Mouse (Mus musculus) embryonic facial prominence, embryonic 13.5 days (tissue): Measurements from ENCODE around the gene Cebpz. TPM values are rescaled to one million over a fixed set of nuclear protein-coding genes. Genes with fewer than 3 reads are reported as not detected.

Experiments
- ATAC-seq: fragments of 200-750 bp; cut with Nextera tagmentation; 2 replicates; pipeline ENCODE4 v1.8.0; 2017; ENCODE audit warnings: low read depth; ENCODE audit not compliant: insufficient number of reproducible peaks, insufficient read depth, low FRiP score, low TSS enrichment
- H3K27ac ChIP-seq: fragments of 300-500 bp; sonication (generic); 2 replicates; pipeline ENCODE4 v1.5.1; 2015; ENCODE audit warnings: moderate library complexity, mild to moderate bottlenecking, inconsistent platforms
- H3K27me3 ChIP-seq: fragments of 300-500 bp; sonication (generic); 2 replicates; pipeline ENCODE4 v1.6.1; 2015; ENCODE audit warnings: mild to moderate bottlenecking, inconsistent platforms
- H3K36me3 ChIP-seq: fragments of 300-500 bp; sonication (generic); 2 replicates; pipeline ENCODE4 v1.6.1; 2015; ENCODE audit warnings: mild to moderate bottlenecking, inconsistent platforms
- H3K4me1 ChIP-seq: fragments of 300-500 bp; sonication (generic); 2 replicates; pipeline ENCODE4 v1.6.1; 2015; ENCODE audit warnings: inconsistent platforms
- H3K4me2 ChIP-seq: fragments of 300-500 bp; sonication (generic); 2 replicates; pipeline ENCODE4 v1.6.1; 2015; ENCODE audit warnings: moderate library complexity, mild to moderate bottlenecking, inconsistent platforms
- H3K4me3 ChIP-seq: fragments of 300-500 bp; sonication (generic); 2 replicates; pipeline ENCODE4 v1.5.1; 2015; ENCODE audit warnings: mild to moderate bottlenecking, inconsistent platforms
- H3K9ac ChIP-seq: fragments of 300-500 bp; sonication (generic); 2 replicates; pipeline ENCODE4 v1.6.1; 2015; ENCODE audit warnings: mild to moderate bottlenecking, inconsistent platforms
- H3K9me3 ChIP-seq: fragments of 300-500 bp; sonication (generic); 2 replicates; pipeline ENCODE4 v1.6.1; 2016; ENCODE audit warnings: inconsistent platforms
- WGBS: fragments of 180-500 bp; shearing (Covaris S2); methylation state at CpG from one replicate; pipeline ENCODE4 v1.1.7; 2015; ENCODE audit warnings: mixed read lengths; 5-methylcytosine and 5-hydroxymethylcytosine counted together
- polyA plus RNA-seq: library from polyadenylated mRNA; unstranded; fragments of >200 nt; fragmentation: Nextera tagmentation; extraction: Ambion mirVana; gene quantifications from 2 replicates; pipeline ENCODE4 v1.2.1, GENCODE M21; 2015

Gene Cebpz
- polyA plus RNA-seq, 1 experiment from 2014 or later, result 75.3 TPM

DNA sequence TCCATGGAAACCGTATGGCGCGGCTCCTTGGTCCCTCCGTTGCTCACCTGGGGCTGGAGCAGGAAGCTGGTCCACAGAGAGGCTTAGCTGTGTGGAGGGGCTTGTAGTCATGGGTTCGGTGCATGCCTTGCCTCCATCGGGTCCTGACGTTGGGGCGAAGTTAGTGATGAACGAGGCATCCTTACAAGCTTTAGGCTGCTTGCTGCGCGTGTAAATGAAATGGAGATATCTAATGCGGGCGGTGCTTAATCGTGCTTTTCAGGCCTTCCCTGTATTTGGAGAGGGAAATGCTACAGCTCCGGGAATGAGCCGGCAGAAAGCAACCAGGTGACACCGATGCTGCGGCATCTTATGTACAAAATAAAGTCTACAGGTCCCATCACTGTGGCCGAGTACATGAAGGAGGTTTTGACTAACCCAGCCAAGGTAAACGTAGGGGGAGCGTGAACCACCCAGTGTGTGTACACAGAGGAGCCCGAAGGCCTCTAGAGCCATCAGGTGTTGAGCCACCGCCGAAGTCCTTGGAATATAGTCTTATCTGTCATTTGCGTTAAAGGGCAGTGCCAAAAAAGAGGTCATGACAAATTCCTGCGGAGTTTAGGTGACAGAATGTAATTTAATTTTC lies 475 bp upstream of the Cebpz start:
- Histone ChIP-seq H3K27me3 (no peaks in the 10 kb centered on the region), H3K4me2 (peak overlapping the region; percentile 81), H3K9ac (peak overlapping the region; percentile 85), H3K27ac (0 out of 2 replicates have a peak overlapping the region, but pooled peaks have one; percentile 39), H3K4me3 (peak overlapping the region; percentile 93), H3K9me3 (no peaks in the 10 kb centered on the region), H3K36me3 (peaks cover 46% of the 10 kb centered on the region), H3K4me1 (peaks cover 19% of the 10 kb centered on the region)
- WGBS, result 8% methylated on average over 26 of the region's 26 CpGs
- ATAC-seq, result no peak

DNA sequence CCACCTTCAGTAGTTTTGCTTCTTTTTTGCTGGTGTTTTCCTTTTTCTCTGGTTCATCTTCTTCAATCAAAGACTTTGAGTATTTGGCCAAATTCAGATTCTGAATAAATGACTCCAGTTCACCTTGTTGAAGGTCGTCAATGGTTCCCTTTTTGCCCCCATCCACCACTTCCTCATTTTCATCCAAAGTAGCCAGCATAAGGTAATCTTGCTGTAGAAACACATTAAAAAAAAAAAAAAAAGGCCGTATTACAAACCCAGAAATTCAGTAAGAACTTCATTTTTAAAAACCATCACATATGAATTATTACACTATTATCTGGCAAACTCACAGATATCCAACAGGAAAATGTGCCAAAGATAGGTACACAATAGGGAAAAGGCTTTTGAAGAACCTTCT lies 1.0 kb downstream of the Cebpz start:
- WGBS, result 82% methylated on average over 2 of the region's 2 CpGs
- Histone ChIP-seq H3K4me3 (peak overlapping the region; percentile 93), H3K9me3 (no peaks in the 10 kb centered on the region), H3K27ac (no peak overlapping the region), H3K4me1 (peaks cover 19% of the 10 kb centered on the region), H3K4me2 (peak overlapping the region; percentile 81), H3K9ac (peak overlapping the region; percentile 85), H3K36me3 (peaks cover 50% of the 10 kb centered on the region), H3K27me3 (no peaks in the 10 kb centered on the region)
- ATAC-seq, result no peak

DNA sequence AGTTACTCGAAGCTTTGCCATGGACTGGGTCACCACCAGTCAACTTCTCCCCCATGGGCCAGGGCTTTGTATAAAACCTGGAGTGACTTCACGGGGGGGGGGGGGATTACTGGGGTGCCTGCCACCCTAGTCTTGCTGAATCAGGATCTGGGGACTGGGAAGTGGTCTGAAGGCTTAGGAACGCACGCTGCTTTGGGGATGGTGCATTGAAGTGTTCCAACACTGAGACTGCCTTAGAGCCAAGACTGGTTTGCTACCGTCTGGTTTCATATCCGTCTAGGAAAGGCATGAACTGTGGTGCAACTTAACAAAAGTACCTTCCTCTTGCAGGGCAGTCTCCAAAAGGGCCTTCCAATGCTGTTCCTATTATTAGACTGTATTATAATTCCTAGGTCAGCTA lies 19.2 kb downstream of the Cebpz start:
- Histone ChIP-seq H3K4me2 (peak overlapping the region; percentile 64), H3K9me3 (no peaks in the 10 kb centered on the region), H3K36me3 (peaks cover 40% of the 10 kb centered on the region), H3K27me3 (no peaks in the 10 kb centered on the region), H3K27ac (no peak overlapping the region), H3K9ac (peak overlapping the region; percentile 87; the same call in 1 of the 2 replicates), H3K4me1 (peaks cover 16% of the 10 kb centered on the region), H3K4me3 (no peak overlapping the region)
- WGBS, result 44% methylated on average over 6 of the region's 6 CpGs
- ATAC-seq, result no peak

DNA sequence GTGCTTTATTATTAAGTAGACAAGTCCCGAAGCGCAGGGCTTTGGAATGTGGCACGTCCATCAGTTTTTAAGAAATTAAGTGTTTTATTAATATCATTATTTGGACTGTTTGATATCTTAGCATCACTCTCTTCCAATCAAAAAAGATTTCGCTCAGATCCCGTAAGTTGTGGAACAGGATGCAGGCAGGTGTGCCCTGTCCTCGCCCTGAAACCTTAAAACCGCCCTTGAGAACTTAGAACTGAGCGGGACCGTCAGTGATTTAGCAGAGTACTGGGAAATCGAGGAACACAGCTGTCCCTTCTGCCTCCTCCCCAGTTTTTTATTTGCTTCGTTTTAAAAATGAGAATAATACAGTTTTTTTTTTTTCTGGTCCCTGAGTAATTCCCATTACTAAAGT lies 20.0 kb downstream of the Cebpz start:
- no peaks in the 10 kb centered on the region for H3K9me3 ChIP-seq
- WGBS, result 1% methylated on average over 11 of the region's 11 CpGs
- peak overlapping the region; percentile 87 for H3K9ac ChIP-seq
- H3K4me1 ChIP-seq, result peaks cover 16% of the 10 kb centered on the region
- no peaks in the 10 kb centered on the region for H3K27me3 ChIP-seq
- H3K36me3 ChIP-seq, result peaks cover 33% of the 10 kb centered on the region
- peak overlapping the region; percentile 70 for H3K4me3 ChIP-seq
- no peak for ATAC-seq
- peak overlapping the region; percentile 87 for H3K27ac ChIP-seq
- peak overlapping the region; percentile 64 for H3K4me2 ChIP-seq

DNA sequence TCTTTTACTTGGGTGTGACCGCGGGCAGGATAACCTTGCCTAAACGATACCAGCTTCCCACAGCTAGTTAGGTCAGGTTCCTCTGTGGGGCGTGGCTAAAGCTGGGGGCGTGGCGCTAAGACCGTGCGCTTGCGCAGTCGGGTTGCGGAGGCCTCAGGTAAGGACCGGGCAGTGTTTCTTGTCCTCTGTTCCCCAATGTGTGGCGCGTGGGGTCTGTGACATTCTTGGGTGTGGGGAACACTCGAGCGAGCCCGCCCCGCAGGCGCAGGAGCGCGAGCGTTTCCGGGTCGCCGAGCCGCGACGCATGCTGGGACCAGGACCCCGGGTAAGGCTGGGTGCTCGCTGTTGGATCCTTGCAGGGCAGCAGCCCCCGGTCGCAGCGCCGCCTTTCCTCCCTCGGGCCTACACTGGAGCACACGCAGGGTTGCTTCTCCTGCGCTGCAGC lies 20.5 kb downstream of the Cebpz start, which contains the start of gene Cebpzos:
Gene Cebpzos (plus strand): TSS at position 132 of the 445 bp plus-strand sequence.
- peak within 1 kb of the TSS; percentile 87 for H3K9ac ChIP-seq
- H3K4me2 ChIP-seq, result peak within 1 kb of the TSS; percentile 64
- H3K36me3 ChIP-seq, result peaks cover 28% of the 10 kb centered on the region
- H3K9me3 ChIP-seq, result no peaks in the 10 kb centered on the region
- peak; percentile 91 for ATAC-seq
- H3K4me3 ChIP-seq, result peak within 1 kb of the TSS; percentile 70
- H3K4me1 ChIP-seq, result peaks cover 16% of the 10 kb centered on the region
- 0% methylated on average over 37 of the region's 37 CpGs for WGBS
- H3K27ac ChIP-seq, result peak within 1 kb of the TSS; percentile 87
- H3K27me3 ChIP-seq, result no peaks in the 10 kb centered on the region

DNA sequence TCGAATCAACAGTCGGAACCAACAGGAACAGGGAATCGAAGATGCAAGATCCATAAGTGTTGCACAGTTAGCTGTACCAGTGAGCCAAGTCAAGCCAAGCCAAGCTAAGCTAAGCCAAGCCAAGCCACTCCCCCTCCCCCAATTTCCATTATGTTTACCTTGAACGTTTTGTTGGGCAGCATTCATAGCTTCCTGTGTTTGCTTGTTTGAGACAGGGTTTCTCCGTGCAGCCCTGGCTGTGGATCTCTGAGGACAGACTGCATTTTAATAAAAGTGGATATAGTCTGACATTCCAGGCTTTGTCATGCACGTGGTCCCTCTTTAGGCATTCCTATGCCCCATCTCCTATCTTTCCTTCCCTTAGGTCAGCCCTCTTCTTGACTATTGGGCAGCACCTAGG lies 21.1 kb downstream of the Cebpz start:
- Histone ChIP-seq H3K4me3 (peak overlapping the region; percentile 70), H3K27ac (peak overlapping the region; percentile 87; the same call in 1 of the 2 replicates), H3K9me3 (no peaks in the 10 kb centered on the region), H3K4me2 (peak overlapping the region; percentile 64), H3K36me3 (peaks cover 23% of the 10 kb centered on the region), H3K27me3 (no peaks in the 10 kb centered on the region), H3K4me1 (peaks cover 16% of the 10 kb centered on the region), H3K9ac (peak overlapping the region; percentile 87)
- 53% methylated on average over 6 of the region's 6 CpGs for WGBS
- ATAC-seq, result no peak

DNA sequence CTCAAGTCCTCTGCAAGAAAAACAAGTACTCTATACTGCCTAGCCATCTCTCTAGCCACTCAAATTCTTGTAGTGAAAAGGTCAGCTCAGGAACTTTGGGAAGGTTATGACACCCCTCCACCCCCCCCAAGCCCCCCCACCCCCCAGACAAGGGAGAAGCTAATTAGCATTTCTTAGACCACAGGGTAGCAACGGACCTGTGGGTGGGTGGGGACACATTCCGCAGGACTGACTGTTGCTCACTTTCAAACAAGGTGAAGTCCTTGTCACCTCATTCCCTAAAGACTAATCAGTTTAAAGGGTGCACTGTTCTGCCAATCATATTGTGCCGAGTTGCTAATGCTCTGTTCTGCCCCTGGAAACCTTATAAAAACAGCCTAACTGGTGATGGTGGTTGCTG lies 22.9 kb downstream of the Cebpz start:
- peaks cover 6% of the 10 kb centered on the region for H3K36me3 ChIP-seq
- no peaks in the 10 kb centered on the region for H3K27me3 ChIP-seq
- no peaks in the 10 kb centered on the region for H3K9me3 ChIP-seq
- no peak overlapping the region for H3K27ac ChIP-seq
- no peak for ATAC-seq
- H3K4me2 ChIP-seq, result no peak overlapping the region
- H3K4me1 ChIP-seq, result peaks cover 16% of the 10 kb centered on the region
- WGBS, result 79% methylated on average over 3 of the region's 3 CpGs
- H3K9ac ChIP-seq, result no peak overlapping the region
- no peak overlapping the region for H3K4me3 ChIP-seq

DNA sequence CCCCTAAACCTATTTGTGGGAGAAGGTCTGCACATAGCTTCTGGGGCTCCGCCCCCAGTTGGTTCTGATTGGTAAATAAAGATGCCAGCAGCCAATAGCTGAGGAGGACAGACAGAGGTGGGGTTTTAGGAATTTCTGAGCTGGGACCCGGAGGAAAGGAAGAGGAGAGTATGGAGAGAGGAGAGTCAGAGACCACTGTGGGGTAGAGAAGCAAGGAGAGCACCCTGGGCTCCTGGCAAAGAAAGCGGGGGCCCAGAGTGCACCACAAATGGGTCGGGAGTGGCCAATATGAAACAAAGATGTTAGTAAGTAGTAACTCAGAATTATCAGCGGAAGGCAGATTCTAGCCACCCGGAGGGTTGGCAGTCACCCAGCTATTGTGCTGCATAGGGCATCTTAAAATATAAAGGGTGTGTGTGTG lies 24.0 kb downstream of the Cebpz start:
- no peaks in the 10 kb centered on the region for H3K36me3 ChIP-seq
- ATAC-seq, result no peak
- H3K9me3 ChIP-seq, result no peaks in the 10 kb centered on the region
- H3K4me2 ChIP-seq, result peak overlapping the region; percentile 53
- WGBS, result 27% methylated on average over 6 of the region's 6 CpGs
- H3K27ac ChIP-seq, result no peak overlapping the region
- H3K4me3 ChIP-seq, result peak overlapping the region; percentile 38
- H3K4me1 ChIP-seq, result peaks cover 12% of the 10 kb centered on the region
- H3K27me3 ChIP-seq, result no peaks in the 10 kb centered on the region
- peak overlapping the region; percentile 37; the same call in 1 of the 2 replicates for H3K9ac ChIP-seq

DNA sequence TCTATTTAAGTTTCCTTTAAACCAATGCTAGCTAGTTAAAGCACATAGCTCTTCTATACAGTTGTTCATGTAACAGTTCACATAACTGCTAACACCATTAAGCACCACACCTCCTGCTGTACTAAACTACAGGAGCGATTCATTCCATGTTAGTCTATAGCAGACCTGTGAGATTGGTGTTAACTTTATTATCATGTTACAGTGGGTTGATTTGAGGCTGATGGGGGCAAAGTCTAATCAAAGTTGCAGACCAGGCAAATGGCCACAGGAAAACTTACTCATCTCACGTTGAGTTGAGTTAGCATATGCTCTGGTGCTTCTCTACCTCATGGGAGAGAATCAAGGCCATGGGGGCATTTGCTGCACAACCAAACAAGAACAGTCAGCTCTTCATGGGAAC lies 27.5 kb downstream of the Cebpz start:
- Histone ChIP-seq H3K4me2 (no peak overlapping the region), H3K27me3 (no peaks in the 10 kb centered on the region), H3K4me1 (no peaks in the 10 kb centered on the region), H3K4me3 (no peak overlapping the region), H3K27ac (no peak overlapping the region), H3K9me3 (no peaks in the 10 kb centered on the region), H3K9ac (no peak overlapping the region), H3K36me3 (no peaks in the 10 kb centered on the region)
- 73% methylated on average over 2 of the region's 2 CpGs for WGBS
- no peak for ATAC-seq

DNA sequence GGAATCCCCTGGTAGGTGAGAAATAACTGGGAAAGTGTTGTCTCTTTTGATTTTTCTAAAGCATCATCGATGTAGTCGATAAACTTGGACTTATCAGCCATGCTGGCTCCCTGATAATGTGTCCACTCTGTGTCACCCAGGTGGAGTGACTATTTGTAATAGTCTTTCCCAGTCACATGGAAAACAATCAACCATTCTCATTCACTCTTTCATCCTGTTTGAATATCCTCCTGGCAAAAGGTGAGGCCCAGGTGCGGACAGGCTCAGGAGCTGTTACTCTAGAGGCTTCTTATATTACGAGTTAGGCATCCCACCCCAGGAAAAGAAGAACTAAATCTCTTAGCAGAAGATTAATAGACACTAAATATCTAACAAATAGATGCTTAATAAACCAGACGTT lies 30.0 kb downstream of the Cebpz start, which contains the start of gene Sult6b1:
Gene Sult6b1 (minus strand): TSS at position 101 of the 400 bp plus-strand sequence.
- no peak within 1 kb of the TSS for H3K9ac ChIP-seq
- no peak within 1 kb of the TSS for H3K4me3 ChIP-seq
- H3K36me3 ChIP-seq, result no peaks in the 10 kb centered on the region
- H3K4me2 ChIP-seq, result no peak within 1 kb of the TSS
- H3K27me3 ChIP-seq, result no peaks in the 10 kb centered on the region
- no peak for ATAC-seq
- no peaks in the 10 kb centered on the region for H3K9me3 ChIP-seq
- H3K27ac ChIP-seq, result no peak within 1 kb of the TSS
- no peaks in the 10 kb centered on the region for H3K4me1 ChIP-seq
- 82% methylated on average over 5 of the region's 5 CpGs for WGBS

DNA sequence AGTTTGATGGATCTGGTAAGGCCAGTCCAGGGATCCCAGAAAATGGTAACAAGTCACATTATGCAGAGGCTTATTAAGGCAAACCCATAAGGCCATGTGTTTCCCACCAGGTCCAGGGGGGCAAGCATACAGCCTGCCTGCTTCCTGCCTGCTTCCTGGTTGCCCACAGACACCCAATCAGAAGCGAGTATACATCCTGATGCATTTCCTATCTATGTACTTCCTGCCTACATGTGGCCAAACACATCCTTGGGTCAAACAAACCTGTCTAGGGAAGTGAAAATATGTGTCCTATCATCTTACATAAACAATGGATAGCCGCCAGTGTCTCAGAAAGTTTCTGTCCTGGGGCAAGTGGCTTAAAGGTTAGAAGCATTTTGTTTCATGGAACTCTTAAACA lies 33.7 kb downstream of the Cebpz start:
- no peak overlapping the region for H3K4me2 ChIP-seq
- no peak overlapping the region for H3K27ac ChIP-seq
- H3K4me3 ChIP-seq, result no peak overlapping the region
- H3K9ac ChIP-seq, result no peak overlapping the region
- WGBS, result 78% methylated on average over 2 of the region's 2 CpGs
- ATAC-seq, result no peak
- H3K36me3 ChIP-seq, result no peaks in the 10 kb centered on the region
- H3K27me3 ChIP-seq, result no peaks in the 10 kb centered on the region; the same call in 1 of the 2 replicates
- no peaks in the 10 kb centered on the region for H3K9me3 ChIP-seq
- no peaks in the 10 kb centered on the region for H3K4me1 ChIP-seq

DNA sequence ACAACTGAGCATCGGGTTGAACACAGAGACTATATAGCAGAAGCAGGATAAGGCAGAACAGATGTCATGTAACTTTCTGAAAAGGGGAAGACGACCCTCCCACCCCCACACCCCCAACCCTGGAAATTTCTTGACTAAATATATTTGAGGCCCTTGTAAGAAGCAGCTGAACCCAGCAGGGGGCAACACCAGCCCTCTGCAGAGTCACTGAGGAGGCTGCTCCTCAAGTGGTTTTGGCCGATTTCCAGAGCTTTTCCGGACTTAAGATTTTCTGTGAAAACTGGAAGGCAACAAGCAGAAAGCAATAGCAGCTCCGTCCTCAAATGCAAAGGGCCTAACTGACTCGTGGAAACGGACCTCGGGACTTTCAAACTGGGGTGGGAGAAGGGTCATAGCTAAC lies 41.5 kb downstream of the Cebpz start:
- WGBS, result 14% methylated on average over 8 of the region's 8 CpGs
- Histone ChIP-seq H3K9ac (peak overlapping the region; percentile 37; the same call in 1 of the 2 replicates), H3K4me1 (peaks cover 10% of the 10 kb centered on the region; the same call in 1 of the 2 replicates), H3K27ac (peak overlapping the region; percentile 64; the same call in 1 of the 2 replicates), H3K4me3 (peak overlapping the region; percentile 25), H3K4me2 (peak overlapping the region; percentile 54), H3K9me3 (no peaks in the 10 kb centered on the region), H3K36me3 (no peaks in the 10 kb centered on the region), H3K27me3 (no peaks in the 10 kb centered on the region; the same call in 1 of the 2 replicates)
- peak; percentile 33; the same call in 1 of the 2 replicates for ATAC-seq
